ENCODE assay signal across 9 mouse cellular contexts in genomic region chr17:27001889-27002288, GRCm38 (mm10). TPM values are rescaled to one million over a fixed set of nuclear protein-coding genes. Genes with fewer than 3 reads are reported as not detected.
DNase-seq lines count a peak whose midpoint lies in the region; ATAC-seq and TF ChIP-seq lines count a peak whose summit lies in the region.
"Had no signal": no experiment of that assay in that cellular context is flagged by ENCODE, and none has a peak within 500 bp of the region (broad histone marks: within the 10 kb centered on the region; RNA-seq: fewer than 3 reads in every experiment).

No protein-coding gene starts in this region.

- H3K36me3 ChIP-seq in midbrain, embryonic 10.5 days, result no peaks in the 10 kb centered on the region
- no peaks in the 10 kb centered on the region for H3K36me3 ChIP-seq in midbrain, embryonic 14.5 days (ENCODE audit: control insufficient read depth, insufficient read depth, low read length)
- no peaks in the 10 kb centered on the region for H3K36me3 ChIP-seq in embryonic facial prominence, embryonic 11.5 days (replicated peaks; ENCODE audit: control insufficient read depth, insufficient read depth, low read depth, low read length)
- H3K36me3 ChIP-seq: embryonic facial prominence, embryonic 13.5 days had no signal

- peak; percentile 50; the same call in 1 of the 2 replicates for TF ChIP-seq CTCF in cerebellum, adult 2 months (IDR thresholded peaks at IDR 0.05; ENCODE audit: borderline replicate concordance, insufficient read depth, low read depth, low read length)

- no peak overlapping the region for H3K4me2 ChIP-seq in midbrain, embryonic 14.5 days (ENCODE audit: low read length)
- no peak overlapping the region for H3K4me2 ChIP-seq in embryonic facial prominence, embryonic 11.5 days (ENCODE audit: low read depth, low read length)
- H3K4me2 ChIP-seq: embryonic facial prominence, embryonic 13.5 days had no signal

- no peaks in the 10 kb centered on the region for H3K27me3 ChIP-seq in cerebellum, adult 2 months (ENCODE audit: control insufficient read depth, insufficient read depth, low read length)
- no peaks in the 10 kb centered on the region for H3K27me3 ChIP-seq in midbrain, embryonic 10.5 days (ENCODE audit: low read depth, poor library complexity, severe bottlenecking)
- H3K27me3 ChIP-seq in midbrain, embryonic 14.5 days (ENCODE audit: control insufficient read depth, insufficient read depth, low read length), result no peaks in the 10 kb centered on the region
- H3K27me3 ChIP-seq in embryonic facial prominence, embryonic 11.5 days (ENCODE audit: control insufficient read depth, insufficient read depth, low read length), result no peaks in the 10 kb centered on the region
- H3K27me3 ChIP-seq: embryonic facial prominence, embryonic 13.5 days had no signal

- TF ChIP-seq POLR2A in cerebellum, adult 2 months (IDR thresholded peaks at IDR 0.05; ENCODE audit: borderline replicate concordance, insufficient read depth, low read length), result no peak

- intact Hi-C loops in left cerebral cortex, postnatal 36 days (cut with DNase I), result no loop called here

- no peak for DNase-seq in cerebellum, adult 2 months
- DNase-seq in cerebellum, adult 18-20 months, result no peak
- peak; percentile 40 for DNase-seq in midbrain, embryonic 10.5 days (ENCODE audit: low spot score)
- DNase-seq in midbrain, embryonic 14.5 days, result no peak
- peak; percentile 35 for DNase-seq in embryonic facial prominence, embryonic 11.5 days (ENCODE audit: low spot score)
- DNase-seq in thymus, postnatal 0 days (ENCODE audit: low spot score), result peak; percentile 49
- DNase-seq in left cerebral cortex, postnatal 36 days (ENCODE audit: low spot score in 2 of 2), result no peak
- no peak for DNase-seq in cerebellum, postnatal 36 days

- ATAC-seq in midbrain, embryonic 14.5 days (ENCODE audit: low FRiP score, low TSS enrichment), result no peak
- ATAC-seq in embryonic facial prominence, embryonic 11.5 days (replicated peaks; ENCODE audit: insufficient number of reproducible peaks, low FRiP score, low TSS enrichment, low read depth), result no peak

- H3K27ac ChIP-seq in cerebellum, adult 2 months (ENCODE audit: insufficient read depth, low read length), result no peak overlapping the region
- no peak overlapping the region for H3K27ac ChIP-seq in midbrain, embryonic 10.5 days (replicated peaks)
- H3K27ac ChIP-seq in midbrain, embryonic 14.5 days (replicated peaks; ENCODE audit: low read depth, low read length), result no peak overlapping the region
- no peak overlapping the region for H3K27ac ChIP-seq in embryonic facial prominence, embryonic 11.5 days (replicated peaks; ENCODE audit: low read depth, low read length)
- H3K27ac ChIP-seq: embryonic facial prominence, embryonic 13.5 days had no signal

- WGBS in cerebellum, adult 2 months, result 50% methylated on average over 6 of the region's 6 CpGs
- 39% methylated on average over 6 of the region's 6 CpGs for WGBS in midbrain, embryonic 10.5 days
- 37% methylated on average over 6 of the region's 6 CpGs for WGBS in midbrain, embryonic 14.5 days
- 49% methylated on average over 6 of the region's 6 CpGs for WGBS in embryonic facial prominence, embryonic 11.5 days

- no peak overlapping the region for H3K4me3 ChIP-seq in cerebellum, adult 2 months (replicated peaks; ENCODE audit: insufficient read depth, low read depth, low read length)
- no peak overlapping the region for H3K4me3 ChIP-seq in midbrain, embryonic 10.5 days
- H3K4me3 ChIP-seq in midbrain, embryonic 14.5 days (replicated peaks; ENCODE audit: low read depth, low read length), result no peak overlapping the region
- no peak overlapping the region for H3K4me3 ChIP-seq in embryonic facial prominence, embryonic 11.5 days (ENCODE audit: low read depth, low read length)
- H3K4me3 ChIP-seq: embryonic facial prominence, embryonic 13.5 days had no signal

- H3K4me1 ChIP-seq in cerebellum, adult 2 months (ENCODE audit: control insufficient read depth, insufficient read depth, low read length), result no peaks in the 10 kb centered on the region
- H3K4me1 ChIP-seq in midbrain, embryonic 10.5 days, result no peaks in the 10 kb centered on the region
- no peaks in the 10 kb centered on the region for H3K4me1 ChIP-seq in midbrain, embryonic 14.5 days (ENCODE audit: control insufficient read depth, insufficient read depth, low read length)
- H3K4me1 ChIP-seq in embryonic facial prominence, embryonic 11.5 days (ENCODE audit: control insufficient read depth, insufficient read depth, low read length), result no peaks in the 10 kb centered on the region

- no peaks in the 10 kb centered on the region for H3K9me3 ChIP-seq in midbrain, embryonic 10.5 days (replicated peaks)
- H3K9me3 ChIP-seq in midbrain, embryonic 14.5 days (ENCODE audit: control insufficient read depth, low read length), result no peaks in the 10 kb centered on the region
- H3K9me3 ChIP-seq in embryonic facial prominence, embryonic 11.5 days (replicated peaks; ENCODE audit: control insufficient read depth, low read length), result no peaks in the 10 kb centered on the region
- H3K9me3 ChIP-seq: embryonic facial prominence, embryonic 13.5 days had no signal

- no peak overlapping the region for H3K9ac ChIP-seq in midbrain, embryonic 14.5 days (replicated peaks; ENCODE audit: low read length)
- no peak overlapping the region for H3K9ac ChIP-seq in embryonic facial prominence, embryonic 11.5 days (replicated peaks; ENCODE audit: low read length)
- H3K9ac ChIP-seq: embryonic facial prominence, embryonic 13.5 days had no signal

RNA-seq across cellular contexts. Expression of gene Bak1, which starts 26.9 kb away (rescaled TPM):
- 19.0 and 19.9 TPM in 2 replicates for polyA plus RNA-seq in cerebellum, adult 2 months (2012; rRNA removed)
- 2.8 and 3.4 TPM in 2 replicates for polyA plus RNA-seq in midbrain, embryonic 10.5 days (2016; fragmentation: Nextera tagmentation; extraction: Ambion mirVana)
- 5.5 and 5.8 TPM in 2 replicates for polyA plus RNA-seq in midbrain, embryonic 14.5 days (2014; fragmentation: Nextera tagmentation; extraction: Ambion mirVana)
- polyA plus RNA-seq in embryonic facial prominence, embryonic 11.5 days (2014; fragmentation: Nextera tagmentation; extraction: Ambion mirVana), result 12.9 and 14.3 TPM in 2 replicates
- polyA plus RNA-seq in thymus, postnatal 0 days (2015; fragmentation: Nextera tagmentation; extraction: Ambion mirVana), result 5.8 and 6.9 TPM in 2 replicates
- total RNA-seq in left cerebral cortex, postnatal 36 days (2021), result 10 to 100 TPM; 13.9 to 16.5 TPM

RNA-seq across cellular contexts. Expression of gene Zbtb9, which starts 28.9 kb away (rescaled TPM):
- 13.9 and 14.7 TPM in 2 replicates for polyA plus RNA-seq in cerebellum, adult 2 months (2012; rRNA removed)
- 18.6 and 18.8 TPM in 2 replicates for polyA plus RNA-seq in midbrain, embryonic 10.5 days (2016; fragmentation: Nextera tagmentation; extraction: Ambion mirVana)
- polyA plus RNA-seq in midbrain, embryonic 14.5 days (2014; fragmentation: Nextera tagmentation; extraction: Ambion mirVana), result 8.7 and 11.3 TPM in 2 replicates
- 10.1 and 11.9 TPM in 2 replicates for polyA plus RNA-seq in embryonic facial prominence, embryonic 11.5 days (2014; fragmentation: Nextera tagmentation; extraction: Ambion mirVana)
- polyA plus RNA-seq in thymus, postnatal 0 days (2015; fragmentation: Nextera tagmentation; extraction: Ambion mirVana), result 21.1 and 24.0 TPM in 2 replicates
- 10 to 100 TPM; 14.9 to 16.7 TPM for total RNA-seq in left cerebral cortex, postnatal 36 days (2021)

RNA-seq across cellular contexts. Expression of gene Itpr3, which starts 55.2 kb away (rescaled TPM):
- 6.5 and 7.6 TPM in 2 replicates for polyA plus RNA-seq in cerebellum, adult 2 months (2012; rRNA removed)
- 1.0 and 1.3 TPM in 2 replicates for polyA plus RNA-seq in midbrain, embryonic 10.5 days (2016; fragmentation: Nextera tagmentation; extraction: Ambion mirVana)
- 0.51 and 0.82 TPM in 2 replicates for polyA plus RNA-seq in midbrain, embryonic 14.5 days (2014; fragmentation: Nextera tagmentation; extraction: Ambion mirVana)
- 1.5 and 1.7 TPM in 2 replicates for polyA plus RNA-seq in embryonic facial prominence, embryonic 11.5 days (2014; fragmentation: Nextera tagmentation; extraction: Ambion mirVana)
- 4.5 and 4.9 TPM in 2 replicates for polyA plus RNA-seq in thymus, postnatal 0 days (2015; fragmentation: Nextera tagmentation; extraction: Ambion mirVana)
- total RNA-seq in left cerebral cortex, postnatal 36 days (2021), result 1 to 10 TPM; 2.0 to 3.4 TPM

Comparison
In these comparisons a context has a peak if more than half of its experiments do, and no peak if none do; other contexts are left out.
1. DNase-seq: peak in midbrain, embryonic 10.5 days (single experiment), embryonic facial prominence, embryonic 11.5 days (single experiment) and thymus, postnatal 0 days (single experiment); none in cerebellum, adult 2 months (0 of 2), cerebellum, adult 18-20 months (0 of 2), midbrain, embryonic 14.5 days (single experiment), left cerebral cortex, postnatal 36 days (0 of 2) and cerebellum, postnatal 36 days (0 of 2).